Mouse (Mus musculus) Patski (cell line): ENCODE data around the gene Rapgefl1. TPM values are rescaled to one million over a fixed set of nuclear protein-coding genes. Genes with fewer than 3 reads are reported as not detected.
"Not testable (repeated sequence)": the region's sequence is repeated elsewhere in the genome, so short reads cannot be mapped to it uniquely, and the experiment has no call there.

Source experiments
- ATAC-seq: fragments of 100-300 bp; one replicate; pipeline ENCODE4 v1.8.0; 2021
- CTCF ChIA-PET: fragments of 350-600 bp; sonication (Branson Sonifier 250); formaldehyde crosslinking; loops from one replicate; lab custom pipeline; 2022; ENCODE audit warnings: inconsistent platforms; lab: Charles Lee
- POLR2A ChIA-PET: fragments of 350-600 bp; sonication (Branson Sonifier 250); formaldehyde crosslinking; loops from one replicate; lab custom pipeline; 2022; ENCODE audit warnings: antibody characterized with exemption, inconsistent platforms; lab: Charles Lee
- DNase-seq: peaks from one replicate; pipeline ENCODE4 v3.0.0-alpha.2; 2011; ENCODE audit warnings: low read depth, low spot score
- H3K27me3 ChIP-seq: fragments of 371-371 bp; one replicate; pipeline ENCODE4 v1.5.1; 2021
- CTCF ChIP-seq: fragments of 100-300 bp; IDR thresholded peaks from one replicate; pipeline ENCODE4 v1.5.1; 2021
- in situ Hi-C: fragments of 300-500 bp; cut with MboI; formaldehyde crosslinking; loops from 3 replicates; pipeline ENCODE4 v1.11.1; 2018; ENCODE audit warnings: low pct_unique_long_range_greater_than_20kb, mixed read lengths
- polyA plus RNA-seq: library from polyadenylated mRNA; unstranded; gene quantifications from one replicate; pipeline ENCODE4 v1.2.3, GENCODE M21; 2021

The Rapgefl1 gene
- polyA plus RNA-seq, 1 experiment from 2014 or later = 2.8 TPM

DNA sequence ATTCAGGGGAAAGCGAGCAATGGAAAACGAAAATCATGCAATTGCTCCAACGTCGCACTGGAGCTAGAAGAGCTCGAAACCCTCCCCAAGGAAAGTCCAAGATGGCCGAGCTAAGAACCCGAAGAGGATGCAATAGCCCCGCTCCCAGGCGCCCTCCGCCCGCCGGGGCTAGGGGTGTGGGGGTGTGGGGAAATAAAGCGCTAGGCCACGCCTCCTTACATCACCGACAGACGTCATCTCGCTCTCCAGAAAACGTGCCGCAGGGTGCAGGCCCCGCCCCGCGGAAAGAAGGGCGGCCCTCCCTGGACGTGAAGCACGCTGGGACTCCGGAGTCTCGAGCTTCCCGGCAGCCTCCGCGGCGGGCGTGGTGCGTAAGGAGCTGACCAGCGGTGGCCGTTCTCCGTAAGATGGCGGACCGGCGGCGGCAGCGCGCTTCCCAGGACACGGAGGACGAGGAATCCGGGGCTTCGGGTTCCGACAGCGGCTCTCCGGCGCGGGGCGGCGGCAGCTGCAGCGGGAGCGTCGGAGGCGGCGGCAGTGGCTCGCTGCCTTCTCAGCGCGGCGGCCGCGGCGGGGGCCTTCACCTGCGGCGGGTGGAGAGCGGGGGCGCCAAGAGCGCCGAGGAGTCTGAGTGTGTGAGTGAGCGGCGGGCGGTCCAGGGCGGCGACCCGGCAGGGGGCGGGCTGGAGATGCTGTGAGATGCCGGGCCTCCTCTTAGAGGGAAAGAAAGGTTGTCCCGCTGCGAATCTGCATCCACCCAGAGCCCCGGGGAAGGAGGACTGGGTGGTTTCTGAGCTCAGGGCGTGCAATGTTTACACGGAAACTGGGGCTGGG lies 26.9 kb upstream of the Rapgefl1 start:
- ATAC-seq (peak; percentile 80), DNase-seq (peak; percentile 81)
- in situ Hi-C loops = no loop called here
- TF ChIP-seq CTCF = peak; percentile 73
- ChIA-PET CTCF (interaction anchor here (1.0 to 3.1 kb wide), 5 partner anchors 11 to 112 kb away, joined by 3 to 13 read pairs (median 5); partner anchors contain the start of gene Csf3), POLR2A (interaction anchor here (0.6 to 2.5 kb wide), 4 partner anchors 10 to 26 kb away, joined by 3 to 20 read pairs (median 10); partner anchors contain the start of gene Msl1)
- H3K27me3 ChIP-seq = no peaks in the 10 kb centered on the region

DNA sequence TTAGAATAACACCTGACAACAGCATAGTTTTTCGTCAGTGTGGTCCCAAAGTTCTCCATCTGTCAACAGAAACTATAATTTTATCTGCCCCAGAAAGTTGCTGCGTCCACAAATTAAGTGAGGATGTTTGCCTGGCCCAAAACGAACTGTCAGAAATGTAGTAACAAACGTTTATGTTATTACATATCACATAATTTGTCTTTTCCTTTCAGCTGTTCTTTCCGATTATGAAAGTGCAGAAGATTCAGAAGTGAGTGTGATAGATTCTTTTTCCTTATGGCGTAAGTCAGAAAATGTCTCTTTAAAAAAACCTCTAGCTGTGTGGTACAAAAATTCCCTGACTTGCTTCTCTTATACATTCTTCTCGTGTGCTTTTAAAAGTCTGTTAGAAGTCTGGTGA lies 25.9 kb upstream of the Rapgefl1 start:
- in situ Hi-C loops = no loop called here
- no peak for DNase-seq
- ATAC-seq = no peak
- H3K27me3 ChIP-seq = no peaks in the 10 kb centered on the region
- ChIA-PET CTCF (no interaction called here), POLR2A (no interaction called here)
- no peak for TF ChIP-seq CTCF

DNA sequence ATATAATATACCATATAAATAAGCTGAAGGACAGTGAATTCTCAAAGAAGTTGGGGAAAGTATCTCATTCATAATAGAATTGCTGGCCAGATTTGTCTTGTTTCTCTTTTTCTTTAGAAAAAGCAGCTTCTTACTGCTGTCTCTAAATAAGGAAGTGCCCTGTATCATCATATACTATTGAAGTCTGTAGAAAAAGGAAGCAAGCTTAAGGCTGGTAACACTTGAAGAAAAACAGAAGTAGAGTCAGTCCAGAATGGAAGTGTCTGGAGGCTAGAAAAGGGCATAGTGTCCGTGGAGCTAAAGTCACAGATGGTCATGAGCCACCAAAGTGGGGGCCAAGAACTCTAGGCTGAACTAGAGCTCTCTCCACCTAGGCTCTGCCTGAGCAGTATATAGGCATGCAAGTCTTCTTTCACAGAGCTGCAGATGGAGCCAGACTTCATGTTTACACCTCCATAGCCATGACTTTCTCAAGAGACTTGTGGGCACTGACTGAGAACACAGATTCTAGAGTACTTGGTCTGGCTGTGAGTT lies 19.8 kb upstream of the Rapgefl1 start:
- in situ Hi-C loops = no loop called here
- CTCF ChIA-PET = no interaction called here
- no peaks in the 10 kb centered on the region for H3K27me3 ChIP-seq
- DNase-seq (no peak), ATAC-seq (no peak)
- POLR2A ChIA-PET = no interaction called here
- TF ChIP-seq CTCF = no peak

DNA sequence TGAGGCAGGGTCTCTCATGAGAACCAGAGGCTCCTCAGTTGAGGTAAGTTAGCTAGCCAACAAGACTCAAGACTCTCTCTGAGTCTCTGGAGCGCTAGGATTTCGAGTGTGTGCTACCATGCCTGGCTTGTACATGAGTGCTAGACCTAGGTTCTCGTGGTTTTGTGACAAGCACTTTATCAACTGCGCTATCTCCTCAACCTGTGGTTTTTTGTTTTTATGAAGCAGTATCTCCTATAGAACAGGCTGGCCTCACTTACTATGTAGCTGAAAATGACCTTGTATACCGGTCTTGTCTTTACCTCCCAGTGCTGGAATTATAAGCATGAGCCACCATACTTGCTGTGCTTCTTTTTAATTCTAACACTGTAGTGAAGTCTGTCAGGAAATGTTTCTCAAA lies 15.6 kb upstream of the Rapgefl1 start:
- POLR2A ChIA-PET = no interaction called here
- no peak for TF ChIP-seq CTCF
- ATAC-seq (no peak), DNase-seq (no peak)
- no peaks in the 10 kb centered on the region for H3K27me3 ChIP-seq
- CTCF ChIA-PET = interaction anchor here (2.0 kb wide), 1 partner anchor 34 kb away, joined by 6 read pairs; no protein-coding TSS in a partner anchor
- in situ Hi-C loops = no loop called here

DNA sequence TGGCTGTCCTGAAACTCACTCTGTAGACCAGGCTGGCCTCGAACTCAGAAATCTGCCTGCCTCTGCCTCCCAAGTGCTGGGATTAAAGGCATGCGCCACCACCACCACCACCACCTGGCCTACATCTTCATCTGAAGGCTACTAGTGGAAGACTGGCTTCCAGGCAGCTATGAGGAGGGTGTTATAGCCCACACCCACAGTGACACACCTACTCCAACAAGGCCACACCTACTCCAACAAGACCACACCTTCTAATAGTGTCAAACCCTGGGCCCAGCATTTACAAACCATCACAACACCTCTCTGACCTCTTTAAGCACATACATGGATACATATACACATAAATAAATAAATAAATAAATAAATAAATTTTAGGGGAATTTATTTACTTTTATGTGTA lies 10.5 kb upstream of the Rapgefl1 start:
- in situ Hi-C loops, CTCF ChIA-PET, H3K27me3 ChIP-seq, ATAC-seq, POLR2A ChIA-PET, DNase-seq: not testable (repeated sequence)

DNA sequence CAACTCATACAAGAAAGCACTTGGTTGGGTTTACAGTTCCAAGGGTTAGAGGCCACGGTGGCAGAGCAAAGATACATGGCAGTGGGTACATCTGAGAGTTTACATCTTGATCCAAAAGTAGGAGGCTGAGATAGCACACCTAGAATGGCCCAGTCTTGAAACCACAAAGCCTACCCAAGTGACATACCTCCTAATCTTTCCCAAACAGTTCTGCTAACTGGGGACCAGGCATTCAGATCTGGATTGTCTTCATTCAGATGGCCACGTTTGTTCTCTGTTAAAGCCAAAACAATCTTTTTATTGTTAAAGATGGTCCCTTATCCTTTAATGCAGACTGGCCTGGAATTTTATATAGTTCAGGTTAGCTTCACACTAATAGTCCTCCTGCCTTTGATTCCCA lies 8.7 kb upstream of the Rapgefl1 start:
- in situ Hi-C loops = no loop called here
- no peaks in the 10 kb centered on the region for H3K27me3 ChIP-seq
- no peak for TF ChIP-seq CTCF
- POLR2A ChIA-PET = no interaction called here
- DNase-seq = no peak
- CTCF ChIA-PET = no interaction called here
- ATAC-seq = no peak

DNA sequence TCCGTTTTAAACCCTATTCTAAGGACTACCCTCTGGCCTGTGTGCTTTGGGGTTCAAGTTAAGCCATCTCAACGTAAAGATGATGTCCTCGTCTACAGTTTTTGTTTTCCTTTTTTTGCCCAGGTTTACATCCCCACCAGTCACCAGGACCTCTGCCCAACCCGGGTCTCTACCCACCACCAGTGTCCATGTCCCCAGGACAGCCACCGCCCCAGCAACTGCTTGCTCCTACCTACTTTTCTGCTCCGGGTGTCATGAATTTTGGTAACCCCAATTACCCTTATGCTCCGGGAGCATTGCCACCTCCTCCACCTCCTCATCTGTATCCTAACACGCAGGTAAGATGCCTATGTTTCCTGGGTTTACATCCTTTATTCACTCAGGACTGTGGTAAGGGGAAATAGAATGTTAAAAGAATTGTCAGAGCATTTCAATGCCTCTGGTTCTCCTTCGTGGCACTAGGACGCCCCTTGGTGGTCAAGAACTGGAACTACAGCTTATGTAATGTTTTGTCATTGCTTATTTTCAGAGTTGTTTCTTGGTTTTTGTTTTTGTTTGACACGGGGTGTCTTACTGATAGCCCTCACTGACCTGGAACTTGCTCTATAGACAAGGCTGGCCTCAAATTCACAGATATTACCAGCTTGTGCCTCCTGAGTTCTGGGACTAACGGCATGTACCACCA lies 7.4 kb upstream of the Rapgefl1 start:
- no peak for DNase-seq

DNA sequence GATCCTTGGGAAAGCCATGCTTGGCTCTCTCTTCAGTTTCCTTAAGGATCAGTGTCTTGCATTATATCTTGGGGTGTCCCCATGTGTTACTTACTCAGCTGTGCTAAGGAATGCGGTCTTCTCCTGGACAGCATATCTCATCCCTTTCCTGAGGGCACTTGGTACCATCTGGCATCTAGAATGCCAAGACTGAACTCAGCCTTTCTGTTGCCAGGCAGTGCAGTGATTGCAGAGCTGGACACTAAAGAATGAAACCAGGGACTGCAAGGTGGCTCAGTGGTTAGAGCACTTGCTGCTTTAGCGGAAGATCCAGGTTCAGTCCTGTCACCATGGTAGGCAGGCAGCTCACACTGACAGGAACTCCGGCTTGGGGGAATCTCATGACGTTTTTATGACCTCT lies 6.7 kb upstream of the Rapgefl1 start:
- ATAC-seq = no peak
- H3K27me3 ChIP-seq = no peaks in the 10 kb centered on the region
- ChIA-PET CTCF (interaction anchor here (0.6 to 1.6 kb wide), 8 partner anchors 10 to 119 kb away, joined by 3 to 5 read pairs (median 4); no protein-coding TSS in a partner anchor), POLR2A (no interaction called here)
- DNase-seq = no peak
- in situ Hi-C loops = no loop called here
- TF ChIP-seq CTCF = no peak

More for the DNA sequence above, 7.4 kb upstream of the Rapgefl1 start:
- ChIA-PET CTCF (interaction anchor here (1.0 to 1.6 kb wide), 7 partner anchors 10 to 118 kb away, joined by 3 to 5 read pairs (median 5); no protein-coding TSS in a partner anchor), POLR2A (no interaction called here)
- H3K27me3 ChIP-seq = no peaks in the 10 kb centered on the region
- TF ChIP-seq CTCF = peak; percentile 76
- ATAC-seq = no peak
- in situ Hi-C loops = no loop called here

DNA sequence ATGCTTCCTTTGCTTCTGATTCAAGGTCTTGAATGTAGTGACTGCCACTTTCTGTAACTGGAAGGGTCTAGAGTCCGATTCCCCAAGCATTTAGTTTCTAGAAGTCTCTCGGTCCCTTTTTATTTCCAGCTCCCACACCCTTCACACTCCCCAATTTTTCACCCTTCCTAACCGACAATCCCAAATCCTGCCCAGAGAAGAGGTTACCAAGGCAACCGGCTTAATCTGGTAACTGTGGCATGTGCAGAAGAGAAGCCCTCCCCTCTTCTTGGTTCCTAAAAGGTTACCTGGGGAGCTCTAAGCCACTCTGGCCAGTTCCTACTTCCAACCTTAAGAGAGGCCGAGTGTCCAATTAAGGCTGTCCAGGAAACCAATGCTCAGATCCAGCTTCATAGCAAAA lies 1.3 kb upstream of the Rapgefl1 start:
- H3K27me3 ChIP-seq = no peaks in the 10 kb centered on the region
- ChIA-PET CTCF (no interaction called here), POLR2A (interaction anchor here (0.6 to 0.7 kb wide), 2 partner anchors 16 to 26 kb away, joined by 4 to 5 read pairs; no protein-coding TSS in a partner anchor)
- ATAC-seq = no peak
- TF ChIP-seq CTCF = no peak
- no peak for DNase-seq
- in situ Hi-C loops = no loop called here

DNA sequence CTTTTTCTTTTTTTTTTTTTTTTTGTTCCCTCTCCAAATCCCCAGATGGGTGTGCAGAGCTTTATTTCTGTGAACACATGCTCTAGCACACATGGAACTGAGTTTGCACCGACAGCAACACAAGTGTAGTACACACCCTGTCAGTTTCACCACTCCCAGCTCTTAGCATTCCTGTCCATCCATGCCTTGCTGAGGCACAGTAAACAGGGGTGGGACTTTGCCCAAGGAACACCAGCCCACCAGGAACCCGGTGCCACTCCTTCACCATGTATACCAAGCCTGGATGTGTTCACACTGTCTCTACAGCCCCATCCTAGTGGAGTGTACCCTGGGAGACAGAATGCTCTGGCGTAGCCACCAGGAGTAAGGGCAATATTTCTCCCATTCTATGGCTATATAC lies 860 bp upstream of the Rapgefl1 start:
- ChIA-PET POLR2A (interaction anchor here (0.7 kb wide), 1 partner anchor 27 kb away, joined by 4 read pairs; no protein-coding TSS in a partner anchor), CTCF (no interaction called here)
- in situ Hi-C loops = no loop called here
- ATAC-seq = no peak
- no peak for DNase-seq
- TF ChIP-seq CTCF = no peak
- no peaks in the 10 kb centered on the region for H3K27me3 ChIP-seq
